Mouse (Mus musculus): Measurements from ENCODE around the gene Myl3.

GRCm38 (mm10) chr9:110711996-110712395, 29.7 kb upstream of the Myl3 start:
- TF ChIP-seq MAX (IDR thresholded peaks at IDR 0.05; ENCODE audit: low read depth) (no peak), POLR2A (IDR thresholded peaks at IDR 0.05; ENCODE audit: insufficient read length, low read depth) (no peak), POLR2AphosphoS2 (IDR thresholded peaks at IDR 0.05; ENCODE audit: insufficient read length, low read depth) (no peak), E2F4 (IDR thresholded peaks at IDR 0.05; ENCODE audit: insufficient read depth) (no peak)
